Mouse (Mus musculus) stomach, postnatal 0 days (tissue): Measurements from ENCODE around the gene Exosc7. TPM values are rescaled to one million over a fixed set of nuclear protein-coding genes. Genes with fewer than 3 reads are reported as not detected.

Experiments used
- ATAC-seq: fragments of 200-750 bp; cut with Nextera tagmentation; 2 replicates; pipeline ENCODE4 v1.8.0; 2017; ENCODE audit not compliant: low FRiP score, low TSS enrichment
- DNase-seq: peaks from one replicate; pipeline ENCODE4 v3.0.0-alpha.2; 2016; ENCODE audit warnings: low spot score
- H3K27ac ChIP-seq: fragments of 300-500 bp; sonication (generic); replicated peaks from 2 replicates; pipeline ENCODE4 v1.5.1; 2014; ENCODE audit warnings: mild to moderate bottlenecking, control low read depth
- H3K27me3 ChIP-seq: fragments of 300-500 bp; sonication (generic); 2 replicates; pipeline ENCODE4 v1.6.1; 2014; ENCODE audit warnings: low read length; ENCODE audit not compliant: control insufficient read depth, insufficient read depth
- H3K36me3 ChIP-seq: fragments of 300-500 bp; sonication (generic); 2 replicates; pipeline ENCODE4 v1.6.1; 2014; ENCODE audit warnings: low read length, mixed read lengths; ENCODE audit not compliant: control insufficient read depth, insufficient read depth
- H3K4me1 ChIP-seq: fragments of 300-500 bp; sonication (generic); replicated peaks from 2 replicates; pipeline ENCODE4 v1.6.1; 2014; ENCODE audit warnings: antibody characterized with exemption; ENCODE audit not compliant: control insufficient read depth, insufficient read depth
- H3K4me2 ChIP-seq: fragments of 300-500 bp; sonication (generic); replicated peaks from 2 replicates; pipeline ENCODE4 v1.6.1; 2014; ENCODE audit warnings: low read depth, mild to moderate bottlenecking, control low read depth, moderate library complexity
- H3K4me3 ChIP-seq: fragments of 300-500 bp; sonication (generic); 2 replicates; pipeline ENCODE4 v1.5.1; 2014; ENCODE audit warnings: low read depth, low read length, control low read depth
- H3K9ac ChIP-seq: fragments of 300-500 bp; sonication (generic); 2 replicates; pipeline ENCODE4 v1.6.1; 2014; ENCODE audit warnings: mild to moderate bottlenecking, low read length, control low read depth, mixed read lengths
- H3K9me3 ChIP-seq: fragments of 300-500 bp; sonication (generic); 2 replicates; pipeline ENCODE4 v1.6.1; 2016; ENCODE audit warnings: low read length; ENCODE audit not compliant: control insufficient read depth
- CTCF ChIP-seq: IDR thresholded peaks from 2 replicates; pipeline ENCODE4 v1.5.1; 2016; ENCODE audit warnings: antibody characterized with exemption, low read depth, mild to moderate bottlenecking, moderate library complexity
- EP300 ChIP-seq: optimal IDR thresholded peaks from 2 replicates; pipeline ENCODE3; 2016; ENCODE audit warnings: antibody characterized with exemption
- WGBS: fragments of 180-500 bp; shearing (Covaris S2); extraction: QIAGEN DNeasy Blood & Tissue Kit; methylation state at CpG from one replicate; pipeline ENCODE4 v1.1.7; 2014; 5-methylcytosine and 5-hydroxymethylcytosine counted together
- polyA plus RNA-seq: library from polyadenylated mRNA; unstranded; fragments of >200 nt; fragmentation: Nextera tagmentation; extraction: Ambion mirVana; gene quantifications from 2 replicates; pipeline ENCODE4 v1.2.1, GENCODE M21; 2015

Gene Exosc7
- polyA plus RNA-seq, result 73.1 and 73.5 TPM in 2 replicates

DNA sequence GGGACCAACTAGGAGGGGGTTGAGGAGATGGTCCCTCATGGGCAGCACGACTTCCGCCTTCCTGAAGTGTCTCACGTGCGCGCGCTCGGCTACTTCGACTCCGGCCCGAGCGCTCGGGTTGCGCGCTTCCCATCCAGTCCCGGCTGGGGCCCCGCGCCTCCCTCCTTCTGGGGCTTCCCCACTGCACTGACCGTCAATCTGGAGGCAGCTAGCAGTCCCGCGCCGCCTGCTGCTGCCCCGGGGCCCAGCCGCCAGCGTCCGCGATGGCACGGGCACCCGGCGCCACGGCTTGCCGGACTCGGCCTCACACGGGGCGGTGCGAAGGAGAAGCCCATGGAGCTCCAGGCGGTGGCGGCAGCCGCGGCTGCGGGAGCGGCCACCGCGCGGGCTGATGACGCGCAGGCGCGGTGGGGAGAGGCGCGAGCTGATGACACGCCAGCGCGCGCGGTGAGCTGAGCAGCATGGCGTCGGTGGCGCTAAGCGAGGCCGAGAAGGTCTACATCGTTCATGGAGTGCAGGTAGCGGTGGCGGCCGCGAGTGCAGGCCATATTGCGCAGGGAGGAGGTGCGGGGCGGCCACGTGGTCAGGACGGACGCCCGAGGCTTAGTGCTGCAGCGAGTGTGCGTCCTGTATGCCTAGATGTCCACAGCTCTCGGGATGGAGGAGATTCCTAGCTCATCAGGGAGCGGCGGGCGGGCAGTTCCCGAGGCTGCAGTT, at the start of gene Exosc7, which contains the start of gene Zdhhc3:
Exosc7 (plus strand) TSS at position 411 of the 717 bp plus-strand sequence.
Zdhhc3 (minus strand) TSS at position 401 of the 717 bp plus-strand sequence.
- 0% methylated on average over 76 of the region's 79 CpGs for WGBS
- Histone ChIP-seq H3K9ac (peak within 1 kb of the TSS; percentile 94), H3K36me3 (no peaks in the 10 kb centered on the region; the same call in 1 of the 2 replicates)

GRCm38 (mm10) chr9:123079149-123079548, 33.9 kb upstream of the Exosc7 start:
- no peak for DNase-seq
- Histone ChIP-seq H3K4me2 (no peak overlapping the region), H3K27me3 (no peaks in the 10 kb centered on the region), H3K9ac (no peak overlapping the region), H3K4me1 (no peaks in the 10 kb centered on the region), H3K27ac (no peak overlapping the region), H3K4me3 (no peak overlapping the region), H3K9me3 (no peaks in the 10 kb centered on the region), H3K36me3 (peaks cover 38% of the 10 kb centered on the region)
- 85% methylated on average over 5 of the region's 5 CpGs for WGBS
- ATAC-seq, result no peak
- TF ChIP-seq EP300 (no peak), CTCF (no peak)

More for the DNA sequence above, at the start of gene Exosc7, which contains the start of gene Zdhhc3:
- TF ChIP-seq EP300 (no peak), CTCF (peak; percentile 20; the same call in 1 of the 2 replicates)
- DNase-seq (peak; percentile 90), ATAC-seq (peak; percentile 92)
- H3K4me1 ChIP-seq, result peaks cover 6% of the 10 kb centered on the region; the same call in 1 of the 2 replicates
- no peaks in the 10 kb centered on the region for H3K27me3 ChIP-seq
- peak within 1 kb of the TSS; percentile 87 for H3K4me3 ChIP-seq
- H3K9me3 ChIP-seq, result no peaks in the 10 kb centered on the region
- H3K27ac ChIP-seq, result peak within 1 kb of the TSS; percentile 97
- peak within 1 kb of the TSS; percentile 88 for H3K4me2 ChIP-seq

DNA sequence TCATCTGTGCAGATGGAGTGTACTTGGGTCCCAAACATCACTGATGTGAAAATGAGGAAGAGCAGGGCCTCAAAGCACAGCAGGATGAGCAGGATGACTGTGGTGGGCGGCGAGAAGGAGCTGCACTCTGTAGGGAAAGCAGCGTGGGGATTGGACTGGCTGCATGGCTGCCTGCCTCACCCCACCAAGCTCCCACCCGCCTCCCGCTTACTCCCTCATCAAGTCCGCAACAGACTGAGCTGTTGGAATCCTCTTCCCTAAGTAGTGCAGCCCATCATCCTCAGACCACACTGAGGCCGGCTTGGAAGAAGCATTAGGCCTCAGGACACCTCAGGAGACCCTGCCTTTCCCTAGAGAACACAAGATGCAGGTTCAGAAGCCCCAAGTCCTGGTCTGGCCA, 32.7 kb upstream of the Exosc7 start:
- Histone ChIP-seq H3K4me3 (no peak overlapping the region), H3K4me1 (no peaks in the 10 kb centered on the region), H3K9ac (no peak overlapping the region), H3K9me3 (no peaks in the 10 kb centered on the region), H3K27ac (no peak overlapping the region), H3K27me3 (no peaks in the 10 kb centered on the region), H3K4me2 (no peak overlapping the region), H3K36me3 (peaks cover 44% of the 10 kb centered on the region)
- ATAC-seq (no peak), DNase-seq (no peak)
- WGBS, result 86% methylated on average over 7 of the region's 7 CpGs
- no peak for TF ChIP-seq CTCF
- no peak for TF ChIP-seq EP300

DNA sequence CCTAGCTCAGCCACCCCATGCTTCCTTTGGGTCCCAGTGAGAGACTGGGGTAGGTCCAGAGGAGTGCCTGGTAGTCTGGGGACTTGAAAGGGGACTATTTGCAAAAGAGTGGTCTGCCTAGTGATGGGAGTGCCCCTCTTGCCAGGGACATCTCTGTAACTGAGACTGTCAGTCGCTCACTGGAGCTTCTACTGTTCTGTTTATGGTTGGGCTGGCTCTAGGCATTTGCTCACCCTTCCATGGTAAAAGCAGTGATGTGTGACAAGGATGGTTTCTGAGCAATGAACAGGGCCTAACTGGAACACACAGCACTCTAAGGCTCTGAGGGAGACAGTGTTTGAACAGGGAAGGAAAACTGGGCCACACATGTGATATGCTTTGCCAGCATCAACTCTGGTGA, 32.2 kb upstream of the Exosc7 start:
- ATAC-seq, result no peak
- DNase-seq, result no peak
- H3K4me3 ChIP-seq, result no peak overlapping the region
- no peak for TF ChIP-seq CTCF
- no peak for TF ChIP-seq EP300
- no peak overlapping the region for H3K27ac ChIP-seq
- H3K9me3 ChIP-seq, result no peaks in the 10 kb centered on the region
- H3K27me3 ChIP-seq, result no peaks in the 10 kb centered on the region
- 80% methylated on average over 1 of the region's 1 CpGs for WGBS
- H3K9ac ChIP-seq, result no peak overlapping the region
- no peak overlapping the region for H3K4me2 ChIP-seq
- H3K36me3 ChIP-seq, result peaks cover 47% of the 10 kb centered on the region
- no peaks in the 10 kb centered on the region for H3K4me1 ChIP-seq

DNA sequence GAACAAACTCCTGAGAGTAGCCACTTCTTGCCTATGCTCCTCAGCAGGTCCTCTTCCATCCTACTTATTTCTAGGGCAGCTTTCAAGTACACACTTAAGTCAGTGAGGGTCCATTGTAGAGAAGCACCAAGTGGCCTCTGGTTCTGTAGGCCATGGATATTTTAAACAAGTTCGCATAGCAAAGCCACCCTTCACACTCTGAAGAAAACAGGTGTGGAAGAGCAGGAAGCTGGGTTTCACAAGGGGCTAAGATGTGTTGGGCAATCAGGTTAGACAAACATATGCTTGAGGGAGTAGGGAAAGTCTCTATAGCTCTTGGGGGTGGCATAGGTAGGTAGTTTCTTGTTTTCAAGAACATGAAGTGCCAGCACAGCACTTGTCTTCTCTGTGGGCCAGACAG, 27.6 kb upstream of the Exosc7 start:
- no peak for DNase-seq
- Histone ChIP-seq H3K27me3 (no peaks in the 10 kb centered on the region), H3K4me3 (no peak overlapping the region), H3K9ac (no peak overlapping the region), H3K27ac (no peak overlapping the region), H3K4me2 (no peak overlapping the region), H3K4me1 (no peaks in the 10 kb centered on the region), H3K36me3 (peaks cover 37% of the 10 kb centered on the region), H3K9me3 (no peaks in the 10 kb centered on the region)
- TF ChIP-seq CTCF (no peak), EP300 (no peak)
- 73% methylated on average over 1 of the region's 1 CpGs for WGBS
- no peak for ATAC-seq

- Histone ChIP-seq H3K4me2 (no peak overlapping the region), H3K36me3 (peaks cover 31% of the 10 kb centered on the region), H3K27me3 (no peaks in the 10 kb centered on the region), H3K4me1 (no peaks in the 10 kb centered on the region), H3K9me3 (no peaks in the 10 kb centered on the region), H3K9ac (no peak overlapping the region), H3K27ac (no peak overlapping the region), H3K4me3 (no peak overlapping the region)
- no peak for ATAC-seq
- no peak for DNase-seq
- no peak for TF ChIP-seq EP300
- no peak for TF ChIP-seq CTCF
- WGBS, result 53% methylated on average over 3 of the region's 3 CpGs
Measured at GRCm38 (mm10) chr9:123087558-123087957, 25.5 kb upstream of the Exosc7 start.
